Mouse (Mus musculus) embryonic facial prominence, embryonic 13.5 days (tissue): ENCODE results near the gene Hemk1. TPM values are rescaled to one million over a fixed set of nuclear protein-coding genes. Genes with fewer than 3 reads are reported as not detected.

Experiments
- ATAC-seq: fragments of 200-750 bp; cut with Nextera tagmentation; 2 replicates; pipeline ENCODE4 v1.8.0; 2017; ENCODE audit warnings: low read depth; ENCODE audit not compliant: insufficient number of reproducible peaks, insufficient read depth, low FRiP score, low TSS enrichment
- H3K27ac ChIP-seq: fragments of 300-500 bp; sonication (generic); 2 replicates; pipeline ENCODE4 v1.5.1; 2015; ENCODE audit warnings: moderate library complexity, mild to moderate bottlenecking, inconsistent platforms
- H3K27me3 ChIP-seq: fragments of 300-500 bp; sonication (generic); 2 replicates; pipeline ENCODE4 v1.6.1; 2015; ENCODE audit warnings: mild to moderate bottlenecking, inconsistent platforms
- H3K36me3 ChIP-seq: fragments of 300-500 bp; sonication (generic); 2 replicates; pipeline ENCODE4 v1.6.1; 2015; ENCODE audit warnings: mild to moderate bottlenecking, inconsistent platforms
- H3K4me1 ChIP-seq: fragments of 300-500 bp; sonication (generic); 2 replicates; pipeline ENCODE4 v1.6.1; 2015; ENCODE audit warnings: inconsistent platforms
- H3K4me2 ChIP-seq: fragments of 300-500 bp; sonication (generic); 2 replicates; pipeline ENCODE4 v1.6.1; 2015; ENCODE audit warnings: moderate library complexity, mild to moderate bottlenecking, inconsistent platforms
- H3K4me3 ChIP-seq: fragments of 300-500 bp; sonication (generic); 2 replicates; pipeline ENCODE4 v1.5.1; 2015; ENCODE audit warnings: mild to moderate bottlenecking, inconsistent platforms
- H3K9ac ChIP-seq: fragments of 300-500 bp; sonication (generic); 2 replicates; pipeline ENCODE4 v1.6.1; 2015; ENCODE audit warnings: mild to moderate bottlenecking, inconsistent platforms
- H3K9me3 ChIP-seq: fragments of 300-500 bp; sonication (generic); 2 replicates; pipeline ENCODE4 v1.6.1; 2016; ENCODE audit warnings: inconsistent platforms
- WGBS: fragments of 180-500 bp; shearing (Covaris S2); methylation state at CpG from one replicate; pipeline ENCODE4 v1.1.7; 2015; ENCODE audit warnings: mixed read lengths; 5-methylcytosine and 5-hydroxymethylcytosine counted together
- polyA plus RNA-seq: library from polyadenylated mRNA; unstranded; fragments of >200 nt; fragmentation: Nextera tagmentation; extraction: Ambion mirVana; gene quantifications from 2 replicates; pipeline ENCODE4 v1.2.1, GENCODE M21; 2015

Gene Hemk1
- polyA plus RNA-seq, 1 experiment from 2014 or later: 12.1 TPM

DNA sequence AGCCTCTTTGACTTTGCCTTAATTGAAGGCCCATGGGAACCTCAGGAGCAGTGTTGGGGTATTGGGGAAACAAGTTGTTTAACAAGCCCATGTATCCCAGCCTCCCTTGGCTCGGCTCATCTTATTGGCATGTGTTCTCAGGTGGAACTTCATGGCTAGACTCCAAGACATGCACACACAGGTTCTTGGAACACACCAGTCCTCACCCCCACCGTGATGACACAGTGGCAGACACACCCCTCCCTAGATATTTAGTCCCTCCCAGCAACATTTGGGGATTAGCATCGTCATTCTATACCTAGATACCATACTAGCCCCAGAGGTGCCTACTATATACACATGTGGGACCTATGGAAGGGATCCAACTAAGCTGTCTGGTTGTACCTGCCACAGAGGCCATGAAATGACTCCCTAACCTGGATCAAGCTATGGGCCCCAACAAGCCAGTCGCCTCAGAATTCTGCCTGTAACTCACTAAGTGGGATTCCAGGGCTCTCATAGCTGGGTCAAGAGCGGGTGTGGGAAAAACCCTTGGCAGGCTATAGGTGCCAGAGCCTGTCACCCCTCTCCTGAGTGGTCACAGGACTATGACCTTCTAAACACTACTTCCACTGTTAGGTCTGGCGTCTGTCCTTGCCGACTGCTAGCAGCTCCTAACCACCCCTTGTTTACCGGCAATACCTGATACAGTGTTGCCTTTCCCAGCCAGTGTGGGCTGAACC, 39.9 kb downstream of the Hemk1 start:
- H3K27me3 ChIP-seq: peaks cover 5% of the 10 kb centered on the region
- peaks cover 23% of the 10 kb centered on the region for H3K36me3 ChIP-seq
- peaks cover 28% of the 10 kb centered on the region for H3K4me1 ChIP-seq
- peak overlapping the region; percentile 90 for H3K4me2 ChIP-seq
- no peak overlapping the region for H3K4me3 ChIP-seq
- no peak for ATAC-seq
- H3K27ac ChIP-seq: no peak overlapping the region
- no peak overlapping the region for H3K9ac ChIP-seq
- no peaks in the 10 kb centered on the region for H3K9me3 ChIP-seq
- WGBS: 75% methylated on average over 8 of the region's 8 CpGs

DNA sequence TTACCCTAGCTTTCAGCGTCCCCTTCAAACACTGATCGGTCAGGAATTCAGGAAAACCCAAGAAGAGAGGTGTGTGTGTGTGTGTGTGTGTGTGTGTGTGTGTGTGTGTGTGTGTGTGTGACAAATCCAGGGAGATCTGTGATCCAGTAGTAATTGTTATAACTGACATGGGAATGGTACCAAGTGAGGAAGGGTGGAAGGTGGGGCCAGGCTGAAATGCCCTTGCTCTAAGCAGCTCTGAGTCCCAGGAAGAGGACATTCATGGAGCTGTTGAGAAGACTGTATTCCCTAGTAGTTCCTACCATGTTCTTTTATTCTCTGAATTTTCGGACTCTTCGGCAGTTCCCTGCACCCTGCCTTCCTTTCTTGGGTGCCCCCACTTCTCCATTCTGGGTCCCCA, 40.5 kb downstream of the Hemk1 start:
- H3K27ac ChIP-seq: no peak overlapping the region
- H3K4me2 ChIP-seq: peak overlapping the region; percentile 90
- H3K27me3 ChIP-seq: peaks cover 11% of the 10 kb centered on the region
- peak overlapping the region; percentile 74 for H3K4me3 ChIP-seq
- peaks cover 23% of the 10 kb centered on the region for H3K36me3 ChIP-seq
- no peaks in the 10 kb centered on the region for H3K9me3 ChIP-seq
- H3K9ac ChIP-seq: peak overlapping the region; percentile 85; the same call in 1 of the 2 replicates
- peaks cover 28% of the 10 kb centered on the region for H3K4me1 ChIP-seq
- ATAC-seq: no peak
- 84% methylated on average over 4 of the region's 4 CpGs for WGBS

DNA sequence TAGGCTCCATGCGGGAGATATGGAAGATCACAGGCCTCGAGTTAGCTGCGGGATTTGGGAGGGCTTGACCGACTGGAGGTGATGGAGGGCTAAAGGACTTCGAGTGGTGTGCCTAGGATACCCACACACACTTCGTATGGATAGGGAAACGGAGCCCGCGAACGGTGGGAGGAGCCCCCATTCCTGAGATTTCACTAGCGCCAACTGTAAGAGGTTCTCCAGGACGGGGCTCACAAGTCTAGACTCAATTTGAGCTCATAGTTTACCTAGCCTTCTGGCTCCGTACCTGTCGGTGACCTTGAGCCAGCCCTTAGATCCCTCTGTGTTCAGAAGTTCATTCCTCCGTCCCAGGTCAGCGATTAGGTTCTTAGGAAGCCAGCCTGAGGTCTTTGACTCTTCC, 41.1 kb downstream of the Hemk1 start:
- peak overlapping the region; percentile 90 for H3K4me2 ChIP-seq
- peak overlapping the region; percentile 78 for H3K27ac ChIP-seq
- peak overlapping the region; percentile 74 for H3K4me3 ChIP-seq
- H3K9ac ChIP-seq: peak overlapping the region; percentile 85
- ATAC-seq: no peak
- peaks cover 21% of the 10 kb centered on the region for H3K36me3 ChIP-seq
- peaks cover 12% of the 10 kb centered on the region for H3K27me3 ChIP-seq
- H3K9me3 ChIP-seq: no peaks in the 10 kb centered on the region
- 11% methylated on average over 16 of the region's 16 CpGs for WGBS
- peaks cover 28% of the 10 kb centered on the region for H3K4me1 ChIP-seq

DNA sequence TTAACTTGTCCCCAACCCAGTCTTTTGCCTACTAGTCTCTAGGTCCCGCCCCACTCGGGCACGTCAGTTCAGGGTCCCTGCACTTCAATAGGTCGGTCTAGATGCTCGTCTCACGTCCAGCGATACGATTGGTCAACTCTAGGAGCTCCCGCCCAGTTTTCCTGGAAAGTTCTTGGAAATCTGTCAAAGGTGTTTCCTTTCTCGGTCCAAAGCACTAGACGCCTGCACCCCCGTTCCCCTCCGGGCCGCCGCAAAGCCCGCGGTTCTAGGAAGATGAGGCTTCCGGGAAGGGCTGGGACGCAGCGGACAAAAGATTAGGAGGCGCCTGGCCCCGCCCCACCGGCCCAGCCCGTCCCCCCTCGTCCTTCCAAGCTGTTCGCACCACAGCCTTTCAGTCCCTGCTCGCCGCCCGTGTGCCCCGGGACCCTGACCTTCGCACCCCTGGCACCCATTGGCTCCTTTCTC, 41.6 kb downstream of the Hemk1 start:
- Histone ChIP-seq H3K4me2 (peak overlapping the region; percentile 90), H3K4me3 (peak overlapping the region; percentile 74), H3K4me1 (peaks cover 28% of the 10 kb centered on the region), H3K36me3 (peaks cover 16% of the 10 kb centered on the region), H3K9ac (peak overlapping the region; percentile 85), H3K27me3 (peaks cover 12% of the 10 kb centered on the region), H3K9me3 (no peaks in the 10 kb centered on the region), H3K27ac (peak overlapping the region; percentile 78)
- ATAC-seq: peak; percentile 91
- 0% methylated on average over 31 of the region's 31 CpGs for WGBS

DNA sequence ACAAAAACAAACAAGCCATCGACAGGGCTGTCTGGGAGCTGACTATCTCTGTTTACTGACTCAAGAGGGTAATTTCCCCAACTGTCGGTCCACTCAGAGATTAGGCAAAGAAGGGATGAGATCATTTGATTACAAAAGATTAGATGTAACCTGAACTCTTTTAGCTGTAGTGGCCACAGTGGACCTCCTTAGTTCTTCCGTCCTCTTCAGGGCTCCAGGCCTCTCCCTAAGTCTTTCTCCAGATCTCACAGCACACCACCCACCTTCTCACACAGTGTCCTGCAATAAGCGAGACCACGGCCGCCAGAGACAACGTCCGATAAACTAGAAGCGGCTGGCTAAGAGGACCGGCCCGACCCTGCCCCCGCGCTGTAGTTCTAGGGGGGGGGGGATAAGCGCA, 42.1 kb downstream of the Hemk1 start:
- peak overlapping the region; percentile 85 for H3K9ac ChIP-seq

DNA sequence AAGGTAGTCTGAATTCAATTTTAAA, 42.3 kb downstream of the Hemk1 start, which contains the start of gene Cish:
Cish (plus strand) TSS at position 11 of the 25 bp plus-strand sequence.
- peaks cover 9% of the 10 kb centered on the region for H3K36me3 ChIP-seq
- ATAC-seq: no peak
- H3K27me3 ChIP-seq: peaks cover 12% of the 10 kb centered on the region
- H3K27ac ChIP-seq: peak within 1 kb of the TSS; percentile 78
- H3K4me2 ChIP-seq: peak within 1 kb of the TSS; percentile 90
- no peaks in the 10 kb centered on the region for H3K9me3 ChIP-seq
- H3K9ac ChIP-seq: peak within 1 kb of the TSS; percentile 85
- peaks cover 28% of the 10 kb centered on the region for H3K4me1 ChIP-seq
- peak within 1 kb of the TSS; percentile 74 for H3K4me3 ChIP-seq

More for the DNA sequence above, 42.1 kb downstream of the Hemk1 start:
- no peak for ATAC-seq
- H3K9me3 ChIP-seq: no peaks in the 10 kb centered on the region
- H3K4me3 ChIP-seq: peak overlapping the region; percentile 74
- H3K36me3 ChIP-seq: peaks cover 11% of the 10 kb centered on the region
- H3K27me3 ChIP-seq: peaks cover 12% of the 10 kb centered on the region
- peak overlapping the region; percentile 90 for H3K4me2 ChIP-seq
- H3K4me1 ChIP-seq: peaks cover 28% of the 10 kb centered on the region
- WGBS: 7% methylated on average over 14 of the region's 14 CpGs
- H3K27ac ChIP-seq: peak overlapping the region; percentile 78

DNA sequence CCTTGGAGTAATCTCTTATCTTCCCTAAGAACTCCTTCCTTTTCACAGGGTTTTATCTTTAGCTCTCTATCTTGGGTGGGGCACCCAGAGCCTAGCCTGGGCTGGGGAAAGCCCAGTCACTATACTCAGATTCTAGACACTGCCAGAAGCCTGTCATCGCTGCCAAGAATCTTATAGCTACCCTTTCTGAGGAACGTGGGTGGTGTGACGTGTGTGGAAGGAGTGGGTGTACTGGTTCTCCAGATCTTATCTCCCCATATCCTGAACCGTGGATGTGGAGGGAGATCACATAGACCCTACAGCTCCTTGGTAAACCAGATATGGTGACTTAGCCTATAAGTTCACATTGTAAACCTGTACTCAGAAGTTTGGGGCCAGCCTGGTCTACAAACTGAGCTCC, 42.5 kb downstream of the Hemk1 start:
- 72% methylated on average over 4 of the region's 4 CpGs for WGBS
- H3K9ac ChIP-seq: no peak overlapping the region
- peaks cover 28% of the 10 kb centered on the region for H3K4me1 ChIP-seq
- peak overlapping the region; percentile 74; the same call in 1 of the 2 replicates for H3K4me3 ChIP-seq
- peaks cover 12% of the 10 kb centered on the region for H3K27me3 ChIP-seq
- peak overlapping the region; percentile 78; the same call in 1 of the 2 replicates for H3K27ac ChIP-seq
- ATAC-seq: no peak
- no peaks in the 10 kb centered on the region for H3K9me3 ChIP-seq
- peaks cover 7% of the 10 kb centered on the region for H3K36me3 ChIP-seq
- peak overlapping the region; percentile 90 for H3K4me2 ChIP-seq

DNA sequence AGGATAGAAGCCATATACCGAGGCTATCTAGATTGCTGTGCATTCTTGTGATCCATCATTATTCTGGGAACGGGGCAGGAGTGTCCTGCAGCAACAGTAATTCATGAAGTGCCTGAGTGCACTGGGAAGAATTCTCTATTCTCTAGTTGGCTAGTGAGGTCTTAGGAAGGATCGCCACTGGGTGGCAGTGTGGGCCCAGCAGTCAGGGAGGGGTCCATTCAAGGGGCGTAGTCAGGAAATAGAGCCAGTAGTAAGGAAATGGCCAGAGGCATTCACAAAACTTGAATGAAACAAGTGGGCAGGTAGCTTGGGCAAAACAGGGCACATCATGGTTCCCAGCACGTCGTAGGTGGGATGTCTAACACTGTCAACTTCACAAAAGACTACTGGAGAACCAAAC, 43.9 kb downstream of the Hemk1 start:
- H3K4me1 ChIP-seq: peaks cover 32% of the 10 kb centered on the region
- H3K36me3 ChIP-seq: no peaks in the 10 kb centered on the region
- no peak overlapping the region for H3K27ac ChIP-seq
- no peak overlapping the region for H3K9ac ChIP-seq
- H3K4me3 ChIP-seq: no peak overlapping the region
- 3% methylated on average over 6 of the region's 6 CpGs for WGBS
- no peaks in the 10 kb centered on the region for H3K9me3 ChIP-seq
- H3K4me2 ChIP-seq: no peak overlapping the region
- peaks cover 12% of the 10 kb centered on the region for H3K27me3 ChIP-seq
- ATAC-seq: no peak

DNA sequence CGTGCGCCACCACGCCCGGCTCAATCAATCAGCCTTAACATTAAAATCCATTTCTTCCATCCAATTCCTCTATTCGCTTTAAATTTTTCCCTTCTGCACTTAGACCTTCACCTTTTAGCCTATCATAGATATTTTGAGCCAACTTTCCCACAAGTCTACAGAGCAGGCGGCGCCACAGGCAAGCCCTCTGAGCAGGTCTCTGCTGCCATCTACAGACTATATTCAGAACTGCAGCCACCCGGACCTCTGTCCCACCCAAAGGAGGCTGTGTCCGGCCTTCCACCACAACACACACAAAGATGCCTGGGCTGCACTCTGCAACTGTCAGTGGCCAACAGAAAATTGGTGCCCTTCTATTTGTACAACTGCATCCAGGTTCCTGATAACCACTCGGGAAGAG, 47.3 kb downstream of the Hemk1 start:
- Histone ChIP-seq H3K27ac (no peak overlapping the region), H3K4me1 (peaks cover 16% of the 10 kb centered on the region), H3K27me3 (peaks cover 14% of the 10 kb centered on the region), H3K4me2 (no peak overlapping the region), H3K9ac (no peak overlapping the region; the same call in 1 of the 2 replicates), H3K36me3 (no peaks in the 10 kb centered on the region), H3K9me3 (no peaks in the 10 kb centered on the region), H3K4me3 (no peak overlapping the region)
- ATAC-seq: no peak
- 28% methylated on average over 10 of the region's 10 CpGs for WGBS

DNA sequence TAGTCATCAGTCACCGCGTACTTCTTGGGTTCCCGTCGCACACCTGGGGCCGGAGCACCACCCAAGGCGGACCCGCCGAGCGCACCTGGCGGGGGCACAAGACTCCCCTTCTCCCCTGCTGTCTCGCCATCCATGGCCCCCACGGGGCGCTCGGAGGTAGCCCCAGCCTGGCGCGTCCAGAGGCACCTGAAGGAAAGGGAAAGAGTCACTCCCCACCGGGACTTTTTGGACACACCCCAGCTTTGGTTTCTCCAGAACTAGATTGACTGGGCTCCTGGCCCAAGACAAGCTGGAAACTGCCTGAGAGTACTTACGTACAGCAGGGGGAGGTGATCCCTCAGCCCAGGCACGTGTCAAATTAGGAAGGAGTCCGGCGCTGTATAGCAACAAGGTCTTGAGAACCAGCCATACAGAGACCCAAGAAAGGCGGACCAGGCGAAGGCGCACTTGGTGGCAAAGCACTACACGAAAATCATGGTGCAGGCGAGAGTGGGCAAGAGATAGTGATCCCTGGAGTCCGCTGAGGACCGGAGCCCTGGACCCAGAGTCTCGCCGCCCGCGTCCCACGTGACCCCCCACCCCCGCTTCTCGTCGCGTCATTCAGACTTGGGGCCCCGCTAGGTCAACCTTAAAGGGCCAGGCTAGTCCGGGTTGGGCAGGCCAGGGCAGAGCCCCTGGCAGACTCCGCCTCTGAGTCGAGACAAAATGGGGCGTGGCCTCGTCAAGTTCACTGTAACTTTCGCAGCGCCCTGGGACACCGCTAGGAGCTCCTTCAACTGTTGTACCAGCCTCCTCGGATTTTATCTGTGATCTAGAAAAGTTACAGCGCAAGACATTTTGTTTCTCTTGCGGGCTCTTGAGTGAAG, 48.7 kb downstream of the Hemk1 start, which contains the start of gene Mapkapk3:
Mapkapk3 (minus strand) TSS at position 667 of the 866 bp plus-strand sequence.
- Histone ChIP-seq H3K4me3 (peak within 1 kb of the TSS; percentile 55), H3K36me3 (no peaks in the 10 kb centered on the region), H3K9me3 (no peaks in the 10 kb centered on the region), H3K27ac (peak within 1 kb of the TSS; percentile 23; the same call in 1 of the 2 replicates), H3K4me2 (peak within 1 kb of the TSS; percentile 93), H3K9ac (peak within 1 kb of the TSS; percentile 69), H3K4me1 (peaks cover 14% of the 10 kb centered on the region), H3K27me3 (peaks cover 10% of the 10 kb centered on the region)
- 2% methylated on average over 48 of the region's 49 CpGs for WGBS
- ATAC-seq: peak; percentile 67

DNA sequence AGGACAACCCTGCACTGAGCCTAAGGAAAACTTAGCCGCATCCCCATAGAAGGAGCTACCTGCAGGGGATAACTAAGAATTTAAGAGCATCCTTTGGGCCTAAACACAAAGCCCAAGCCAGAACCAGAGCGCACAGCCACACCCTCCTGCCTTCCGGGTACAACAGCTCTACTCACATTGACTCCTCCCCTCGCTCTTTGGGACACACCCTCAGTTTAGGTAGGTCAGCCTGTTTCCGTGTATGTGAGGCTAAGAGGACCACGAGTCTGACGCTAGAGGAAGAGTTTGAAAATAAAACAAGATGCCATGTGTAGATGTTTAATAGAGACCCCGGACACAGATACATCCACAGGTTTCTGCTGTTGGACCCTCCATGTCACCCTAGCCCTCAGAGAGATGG, 49.4 kb downstream of the Hemk1 start:
- peaks cover 10% of the 10 kb centered on the region for H3K27me3 ChIP-seq
- peaks cover 14% of the 10 kb centered on the region for H3K4me1 ChIP-seq
- no peaks in the 10 kb centered on the region for H3K9me3 ChIP-seq
- H3K4me2 ChIP-seq: peak overlapping the region; percentile 93
- 28% methylated on average over 8 of the region's 8 CpGs for WGBS
- peak overlapping the region; percentile 69 for H3K9ac ChIP-seq
- ATAC-seq: no peak
- H3K27ac ChIP-seq: 0 out of 2 replicates have a peak overlapping the region, but pooled peaks have one; percentile 23
- peak overlapping the region; percentile 55 for H3K4me3 ChIP-seq
- no peaks in the 10 kb centered on the region for H3K36me3 ChIP-seq
